Mouse (Mus musculus): ENCODE measurements around the gene Rab6b. TPM values are rescaled to one million over a fixed set of nuclear protein-coding genes. Genes with fewer than 3 reads are reported as not detected.
"Not testable (repeated sequence)": the region's sequence is repeated elsewhere in the genome, so short reads cannot be mapped to it uniquely, and the experiment has no call there.

Gene Rab6b
- polyA plus RNA-seq, 1 experiment from 2014 or later = 3.9 TPM

DNA sequence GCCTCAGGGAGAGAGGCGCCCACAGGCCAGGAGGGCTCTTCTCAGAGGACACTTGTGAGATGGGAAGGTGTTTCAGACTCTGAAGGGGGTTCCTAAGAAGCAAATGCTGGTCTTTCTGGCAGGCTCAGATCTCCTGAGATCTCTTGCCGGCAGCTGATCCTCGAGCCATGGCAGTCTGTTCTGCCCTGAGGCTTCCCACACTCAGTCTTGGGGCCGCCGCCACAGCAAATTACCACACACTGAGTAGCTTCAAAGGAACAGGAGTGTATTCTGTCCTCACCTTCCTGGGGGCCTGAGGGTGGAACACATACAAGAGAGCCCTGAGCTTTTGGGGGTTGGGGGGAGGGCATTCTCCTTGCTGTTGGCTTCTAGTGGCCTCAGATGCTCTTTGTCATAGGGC is 33.8 kb downstream of the Rab6b start:
- 0 out of 2 replicates have a peak, but pooled peaks cover 7% of the 10 kb centered on the region for H3K4me1 ChIP-seq (replicated peaks)
- no peak overlapping the region for H3K27ac ChIP-seq
- no peak for ATAC-seq (ENCODE audit: insufficient number of reproducible peaks, insufficient read depth, low FRiP score, low TSS enrichment, low read depth)
- no peaks in the 10 kb centered on the region for H3K9me3 ChIP-seq
- H3K36me3 ChIP-seq = no peaks in the 10 kb centered on the region
- no peak overlapping the region; the same call in 1 of the 2 replicates for H3K9ac ChIP-seq (replicated peaks)
- no peak overlapping the region for H3K4me2 ChIP-seq
- 18% methylated on average over 5 of the region's 5 CpGs for WGBS
- no peak overlapping the region for H3K4me3 ChIP-seq (replicated peaks)
- no peaks in the 10 kb centered on the region for H3K27me3 ChIP-seq

DNA sequence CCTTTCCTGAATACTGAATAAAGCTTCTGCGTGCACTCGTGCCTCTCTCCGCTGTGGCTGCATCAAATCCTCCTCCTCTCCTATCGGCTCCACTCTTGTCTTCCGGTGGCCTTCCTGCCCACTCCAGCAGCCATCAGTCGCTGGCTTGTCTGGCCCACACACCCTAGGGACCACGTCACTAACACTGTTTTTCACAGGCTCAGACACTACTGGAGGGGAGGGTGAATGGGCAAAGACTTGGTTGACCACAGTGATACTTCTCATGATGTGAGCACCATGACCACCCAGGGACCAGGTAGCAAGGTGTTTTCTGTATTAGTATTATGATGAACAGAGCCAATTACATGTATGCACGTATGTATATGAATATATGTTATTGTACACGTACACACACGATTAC is 34.7 kb downstream of the Rab6b start:
- Histone ChIP-seq H3K9ac (replicated peaks) (no peak overlapping the region), H3K27ac (no peak overlapping the region), H3K36me3 (no peaks in the 10 kb centered on the region), H3K4me2 (no peak overlapping the region), H3K4me3 (replicated peaks) (no peak overlapping the region), H3K27me3 (no peaks in the 10 kb centered on the region), H3K4me1 (replicated peaks) (0 out of 2 replicates have a peak, but pooled peaks cover 7% of the 10 kb centered on the region), H3K9me3 (no peaks in the 10 kb centered on the region)
- 84% methylated on average over 10 of the region's 10 CpGs for WGBS
- no peak for ATAC-seq (ENCODE audit: insufficient number of reproducible peaks, insufficient read depth, low FRiP score, low TSS enrichment, low read depth)

DNA sequence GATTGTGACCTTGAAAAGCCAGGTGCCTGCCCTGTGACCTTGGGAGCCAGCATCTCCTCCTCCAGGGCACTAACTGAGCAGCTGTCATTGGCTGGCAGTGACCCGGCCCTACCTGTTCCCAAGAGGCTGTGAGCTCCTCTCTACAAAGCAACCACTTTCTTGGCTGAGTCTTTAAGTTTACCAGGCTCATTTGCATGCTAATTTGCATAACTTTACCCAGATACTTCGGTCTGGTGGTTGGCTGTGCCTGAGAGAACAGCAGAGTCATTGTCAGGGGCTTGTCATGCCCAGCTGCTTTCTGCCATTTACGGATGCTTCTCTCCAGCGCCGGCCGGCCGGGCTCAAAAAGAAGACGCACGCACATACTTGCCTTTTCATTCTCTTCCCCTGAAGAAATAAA is 35.1 kb downstream of the Rab6b start:
- WGBS = 45% methylated on average over 9 of the region's 9 CpGs
- H3K9me3 ChIP-seq = no peaks in the 10 kb centered on the region
- no peaks in the 10 kb centered on the region for H3K27me3 ChIP-seq
- H3K4me2 ChIP-seq = no peak overlapping the region
- 0 out of 2 replicates have a peak, but pooled peaks cover 7% of the 10 kb centered on the region for H3K4me1 ChIP-seq (replicated peaks)
- H3K4me3 ChIP-seq (replicated peaks) = no peak overlapping the region
- no peak overlapping the region for H3K9ac ChIP-seq (replicated peaks)
- no peak overlapping the region for H3K27ac ChIP-seq
- no peaks in the 10 kb centered on the region for H3K36me3 ChIP-seq
- ATAC-seq (ENCODE audit: insufficient number of reproducible peaks, insufficient read depth, low FRiP score, low TSS enrichment, low read depth) = no peak

DNA sequence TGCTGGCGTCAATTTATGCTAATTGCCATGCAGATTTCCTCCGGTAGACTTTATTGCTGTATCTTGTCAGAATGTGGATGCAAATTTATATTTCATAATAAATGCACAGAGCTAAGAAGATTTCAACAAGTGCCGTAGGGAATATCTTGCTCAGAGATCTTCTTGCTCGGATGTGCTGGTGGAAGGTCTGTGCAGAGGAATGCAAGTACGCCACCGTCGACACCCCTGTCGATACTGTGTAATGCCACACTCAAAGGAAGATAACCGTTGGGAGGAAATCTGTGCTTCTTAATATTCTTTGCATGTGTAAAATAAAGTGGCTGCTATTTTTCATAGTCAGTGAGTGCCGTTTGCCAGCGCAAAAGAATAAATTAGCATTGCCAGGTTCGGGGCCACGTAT is 35.5 kb downstream of the Rab6b start:
- Histone ChIP-seq H3K36me3 (no peaks in the 10 kb centered on the region), H3K4me2 (no peak overlapping the region)

DNA sequence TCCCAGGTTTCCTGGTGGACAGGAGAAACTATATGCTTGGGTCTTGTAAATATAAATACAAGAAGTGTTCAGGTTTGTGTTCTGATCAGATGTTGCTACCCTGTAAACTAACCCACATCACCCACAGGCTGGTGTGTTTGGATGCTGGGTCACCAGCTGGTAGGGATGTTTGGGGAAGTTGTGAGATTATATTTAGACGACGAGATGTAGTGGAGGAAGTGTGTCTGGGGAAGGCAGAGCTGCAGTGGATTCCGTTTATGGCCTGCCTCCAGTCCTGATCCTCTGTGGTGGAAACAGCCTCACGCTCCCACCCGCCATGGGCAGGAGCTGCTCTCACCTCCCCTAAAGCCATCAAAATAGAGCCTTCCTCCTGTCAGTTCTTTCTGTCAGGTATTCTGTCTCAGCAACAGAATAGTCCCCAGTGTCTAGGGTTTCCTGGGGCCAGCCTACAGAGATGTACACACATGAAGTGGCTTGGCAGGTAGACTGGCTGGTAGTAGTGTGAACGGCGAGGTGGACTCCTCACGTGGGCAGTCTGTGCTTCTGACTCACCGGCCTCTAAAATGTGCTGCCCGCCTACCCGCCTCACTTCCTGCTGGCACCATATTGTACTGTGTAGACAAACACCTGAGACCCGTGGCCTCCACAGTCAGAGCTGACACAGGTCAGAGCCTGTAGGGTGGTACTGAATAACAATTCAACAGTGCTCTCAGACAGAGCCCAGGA is 37.6 kb downstream of the Rab6b start:
- ATAC-seq (ENCODE audit: insufficient number of reproducible peaks, insufficient read depth, low FRiP score, low TSS enrichment, low read depth) = no peak
- Histone ChIP-seq H3K4me3 (replicated peaks) (no peak overlapping the region), H3K4me1 (replicated peaks) (0 out of 2 replicates have a peak, but pooled peaks cover 7% of the 10 kb centered on the region), H3K9me3 (no peaks in the 10 kb centered on the region), H3K36me3 (no peaks in the 10 kb centered on the region), H3K9ac (replicated peaks) (no peak overlapping the region), H3K27me3 (no peaks in the 10 kb centered on the region), H3K4me2 (no peak overlapping the region), H3K27ac (no peak overlapping the region)
- 84% methylated on average over 12 of the region's 12 CpGs for WGBS

More for the DNA sequence above, 35.5 kb downstream of the Rab6b start:
- Histone ChIP-seq H3K4me1 (replicated peaks) (0 out of 2 replicates have a peak, but pooled peaks cover 7% of the 10 kb centered on the region), H3K27ac (no peak overlapping the region), H3K9me3 (no peaks in the 10 kb centered on the region), H3K4me3 (replicated peaks) (no peak overlapping the region), H3K9ac (replicated peaks) (no peak overlapping the region), H3K27me3 (no peaks in the 10 kb centered on the region)
- WGBS = 75% methylated on average over 13 of the region's 13 CpGs
- ATAC-seq (ENCODE audit: insufficient number of reproducible peaks, insufficient read depth, low FRiP score, low TSS enrichment, low read depth) = no peak

DNA sequence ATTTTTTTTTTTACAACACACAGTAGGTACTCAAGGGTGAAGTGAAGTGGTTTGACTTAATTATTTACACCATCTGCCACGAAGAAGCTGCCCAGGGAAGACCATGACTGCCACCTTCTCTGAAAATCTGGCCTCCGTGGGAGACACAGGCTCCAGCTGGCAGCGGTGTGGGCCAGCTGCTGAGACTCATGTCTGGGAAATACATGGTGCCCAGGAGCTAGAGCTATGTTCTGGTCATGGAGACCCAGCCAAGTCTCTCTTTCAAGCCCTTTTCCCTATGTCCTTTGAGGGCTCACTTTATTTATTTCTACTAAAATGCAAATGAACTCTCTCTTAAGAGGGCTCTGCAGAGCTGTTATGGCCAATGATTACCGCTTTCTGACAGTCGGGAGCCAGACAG is 41.7 kb downstream of the Rab6b start:
- WGBS = 72% methylated on average over 5 of the region's 5 CpGs
- Histone ChIP-seq H3K4me3 (replicated peaks) (no peak overlapping the region), H3K36me3 (no peaks in the 10 kb centered on the region), H3K27ac (no peak overlapping the region), H3K4me1 (replicated peaks) (no peaks in the 10 kb centered on the region), H3K9ac (replicated peaks) (no peak overlapping the region), H3K27me3 (no peaks in the 10 kb centered on the region), H3K9me3 (no peaks in the 10 kb centered on the region), H3K4me2 (no peak overlapping the region)
- no peak for ATAC-seq (ENCODE audit: insufficient number of reproducible peaks, insufficient read depth, low FRiP score, low TSS enrichment, low read depth)

DNA sequence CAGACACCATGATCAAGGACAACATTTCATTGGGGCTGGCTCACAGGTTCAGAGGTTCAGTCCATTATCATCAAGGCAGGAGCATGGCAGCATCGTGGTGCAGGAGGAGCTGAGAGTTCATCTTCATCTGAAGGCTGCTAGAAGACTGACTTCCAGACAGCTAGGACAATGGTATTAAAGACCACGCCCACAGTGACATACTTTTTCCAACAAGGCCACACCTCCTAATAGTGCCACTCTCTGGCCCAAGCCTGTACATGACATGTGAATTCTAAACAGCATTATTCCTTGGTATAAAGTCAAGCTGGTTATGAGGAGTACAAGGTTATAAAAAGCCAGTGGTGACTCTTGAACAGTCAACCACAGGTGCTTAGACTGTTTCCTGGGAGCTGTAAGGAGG is 43.0 kb downstream of the Rab6b start:
- no peak overlapping the region for H3K27ac ChIP-seq
- H3K9me3 ChIP-seq = no peaks in the 10 kb centered on the region
- no peaks in the 10 kb centered on the region for H3K4me1 ChIP-seq (replicated peaks)
- H3K27me3 ChIP-seq = no peaks in the 10 kb centered on the region
- H3K4me3 ChIP-seq (replicated peaks) = no peak overlapping the region
- ATAC-seq (ENCODE audit: insufficient number of reproducible peaks, insufficient read depth, low FRiP score, low TSS enrichment, low read depth) = no peak
- WGBS = 83% methylated on average over 2 of the region's 2 CpGs
- no peaks in the 10 kb centered on the region for H3K36me3 ChIP-seq
- H3K4me2 ChIP-seq = no peak overlapping the region
- no peak overlapping the region for H3K9ac ChIP-seq (replicated peaks)

DNA sequence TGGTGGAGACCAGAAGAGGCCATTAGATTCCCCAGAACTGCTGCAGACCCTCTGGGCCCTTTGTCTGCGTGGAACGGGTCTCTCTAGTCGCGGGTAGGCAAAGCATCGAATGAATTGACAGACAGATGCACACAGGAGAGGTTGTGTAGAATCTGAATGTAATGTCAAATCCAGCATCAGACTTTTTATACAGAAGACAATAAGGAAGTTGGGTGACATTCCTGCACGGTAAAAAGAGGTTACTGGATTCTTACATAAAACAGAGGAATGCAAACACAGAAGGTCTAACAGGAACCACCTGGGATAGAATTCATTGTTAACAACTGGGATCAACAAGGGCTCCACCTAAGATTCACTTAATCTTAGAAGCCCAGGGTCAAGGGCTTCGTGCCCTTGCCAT is 43.6 kb downstream of the Rab6b start:
- H3K9ac ChIP-seq (replicated peaks); H3K27ac ChIP-seq; H3K4me2 ChIP-seq; H3K27me3 ChIP-seq; ATAC-seq (ENCODE audit: insufficient number of reproducible peaks, insufficient read depth, low FRiP score, low TSS enrichment, low read depth); H3K4me1 ChIP-seq (replicated peaks); H3K9me3 ChIP-seq; H3K4me3 ChIP-seq (replicated peaks); H3K36me3 ChIP-seq: not testable (repeated sequence)
- 85% methylated on average over 7 of the region's 7 CpGs for WGBS

DNA sequence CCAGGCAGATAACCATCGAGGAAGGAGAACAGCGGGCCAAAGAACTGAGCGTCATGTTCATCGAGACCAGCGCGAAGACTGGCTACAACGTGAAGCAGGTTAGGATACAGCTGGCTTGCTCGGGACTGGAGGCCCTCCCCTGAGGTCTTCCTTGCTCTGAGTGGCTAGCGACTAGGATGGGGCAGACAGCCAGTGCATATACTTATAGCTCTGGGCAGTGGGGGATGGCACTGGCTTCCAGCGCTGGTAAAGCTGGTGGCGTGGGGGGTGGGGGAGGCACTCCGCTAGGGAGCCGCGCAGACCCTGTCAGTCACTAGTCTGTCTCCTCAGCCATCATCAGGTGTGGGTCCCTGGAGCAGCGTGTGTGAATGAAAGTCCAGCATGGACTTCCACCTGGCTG is 52.2 kb downstream of the Rab6b start:
- ATAC-seq (ENCODE audit: insufficient number of reproducible peaks, insufficient read depth, low FRiP score, low TSS enrichment, low read depth) = no peak
- H3K9me3 ChIP-seq = no peaks in the 10 kb centered on the region
- H3K9ac ChIP-seq (replicated peaks) = no peak overlapping the region
- no peak overlapping the region for H3K27ac ChIP-seq
- no peaks in the 10 kb centered on the region for H3K4me1 ChIP-seq (replicated peaks)
- H3K36me3 ChIP-seq = no peaks in the 10 kb centered on the region
- H3K4me3 ChIP-seq (replicated peaks) = no peak overlapping the region
- WGBS = 75% methylated on average over 15 of the region's 15 CpGs
- no peaks in the 10 kb centered on the region for H3K27me3 ChIP-seq
- no peak overlapping the region for H3K4me2 ChIP-seq

DNA sequence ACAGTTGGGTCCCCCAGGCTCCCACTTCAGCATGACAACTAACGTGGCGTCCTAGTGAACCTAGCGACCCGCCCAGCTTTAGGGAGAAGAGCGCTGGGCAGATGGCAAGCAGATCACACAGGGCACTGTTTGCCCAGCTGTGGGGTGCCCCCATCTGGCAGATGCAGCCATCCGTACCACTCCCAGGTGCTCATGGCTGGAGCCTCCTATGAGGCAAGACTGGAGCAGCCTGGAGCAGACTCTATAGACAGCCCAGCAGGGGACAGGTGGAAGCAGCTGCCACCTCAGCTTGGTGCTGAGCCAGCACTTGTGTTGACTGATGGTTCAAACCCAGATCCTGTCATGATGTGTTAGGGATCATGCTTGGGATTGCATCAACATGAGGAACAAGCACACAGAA is 56.5 kb downstream of the Rab6b start:
- H3K4me2 ChIP-seq = no peak overlapping the region
- 0 out of 2 replicates have a peak, but pooled peaks have one; percentile 11 for ATAC-seq (ENCODE audit: insufficient number of reproducible peaks, insufficient read depth, low FRiP score, low TSS enrichment, low read depth)
- H3K27ac ChIP-seq = no peak overlapping the region
- WGBS = 79% methylated on average over 6 of the region's 6 CpGs
- no peaks in the 10 kb centered on the region for H3K9me3 ChIP-seq
- no peak overlapping the region for H3K9ac ChIP-seq (replicated peaks)
- H3K4me1 ChIP-seq (replicated peaks) = no peaks in the 10 kb centered on the region
- no peak overlapping the region for H3K4me3 ChIP-seq (replicated peaks)
- no peaks in the 10 kb centered on the region for H3K36me3 ChIP-seq
- no peaks in the 10 kb centered on the region for H3K27me3 ChIP-seq

DNA sequence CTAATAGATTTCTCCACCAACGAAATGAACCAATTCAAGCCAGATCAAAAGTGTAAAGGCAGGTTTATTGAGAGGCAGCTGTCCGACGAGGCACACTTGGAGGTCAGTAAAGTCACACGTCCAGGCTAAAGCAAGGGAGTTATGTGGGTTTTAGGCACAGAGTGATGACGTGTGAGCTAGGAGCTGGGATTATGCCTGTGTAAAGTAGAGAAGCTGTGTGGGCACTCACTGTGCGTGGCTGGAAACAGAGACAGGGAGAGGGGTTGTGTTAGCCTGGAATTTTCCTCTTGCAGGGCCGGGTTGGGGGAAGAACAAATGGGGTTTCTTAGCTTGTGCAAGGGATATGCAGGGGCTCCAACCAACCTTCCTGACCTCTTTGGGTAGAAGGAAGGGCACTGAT is 57.2 kb downstream of the Rab6b start:
- Histone ChIP-seq H3K9me3 (no peaks in the 10 kb centered on the region), H3K27me3 (no peaks in the 10 kb centered on the region), H3K4me1 (replicated peaks) (no peaks in the 10 kb centered on the region), H3K4me2 (no peak overlapping the region), H3K27ac (no peak overlapping the region), H3K36me3 (no peaks in the 10 kb centered on the region), H3K9ac (replicated peaks) (no peak overlapping the region), H3K4me3 (replicated peaks) (no peak overlapping the region)
- ATAC-seq (ENCODE audit: insufficient number of reproducible peaks, insufficient read depth, low FRiP score, low TSS enrichment, low read depth) = no peak
- 38% methylated on average over 7 of the region's 7 CpGs for WGBS
